Mouse (Mus musculus): Measurements from ENCODE around the gene Zfhx3. TPM values are rescaled to one million over a fixed set of nuclear protein-coding genes. Genes with fewer than 3 reads are reported as not detected.

Zfhx3 gene
- total and polyA plus RNA-seq, 2 experiments from 2014 or later, result 14.9 to 15.3 TPM

DNA sequence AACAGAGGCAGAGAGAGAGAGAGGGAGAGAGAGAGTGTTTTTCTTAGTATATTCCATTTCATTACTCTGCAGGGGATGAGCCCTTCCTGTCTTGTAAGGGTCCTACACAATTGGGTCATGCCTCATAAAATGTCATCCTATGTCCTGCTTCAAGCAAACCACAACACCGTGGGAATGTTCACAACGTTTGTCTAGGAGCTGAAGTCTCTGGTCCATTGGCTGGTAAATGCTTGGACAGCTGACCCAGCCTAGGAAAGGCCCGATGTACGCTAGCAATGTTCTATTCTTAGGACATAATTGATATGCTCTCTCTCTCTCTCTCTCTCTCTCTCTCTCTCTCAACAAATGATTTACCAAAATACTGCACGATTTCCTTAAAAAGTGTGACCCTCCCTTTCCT lies 666.2 kb downstream of the Zfhx3 start:
- H3K4me3 ChIP-seq (ENCODE audit: low read length), result no peak overlapping the region
- 0 out of 2 replicates have a peak, but pooled peaks cover 2% of the 10 kb centered on the region for H3K4me1 ChIP-seq (ENCODE audit: insufficient read depth, low read length)
- DNase-seq (ENCODE audit: low spot score) (no peak), ATAC-seq (no peak)
- H3K9ac ChIP-seq (replicated peaks; ENCODE audit: low read length), result no peak overlapping the region
- H3K27ac ChIP-seq, result no peak overlapping the region
- no peaks in the 10 kb centered on the region for H3K36me3 ChIP-seq (ENCODE audit: insufficient read depth, low read length)
- no peaks in the 10 kb centered on the region for H3K9me3 ChIP-seq (ENCODE audit: low read length)
- H3K27me3 ChIP-seq (ENCODE audit: insufficient read depth, low read length), result no peaks in the 10 kb centered on the region
- H3K4me2 ChIP-seq (ENCODE audit: low read depth, low read length), result no peak overlapping the region
- WGBS, result 68% methylated on average over 5 of the region's 5 CpGs
- TF ChIP-seq CTCF (IDR thresholded peaks at IDR 0.05; ENCODE audit: low read depth), result no peak

DNA sequence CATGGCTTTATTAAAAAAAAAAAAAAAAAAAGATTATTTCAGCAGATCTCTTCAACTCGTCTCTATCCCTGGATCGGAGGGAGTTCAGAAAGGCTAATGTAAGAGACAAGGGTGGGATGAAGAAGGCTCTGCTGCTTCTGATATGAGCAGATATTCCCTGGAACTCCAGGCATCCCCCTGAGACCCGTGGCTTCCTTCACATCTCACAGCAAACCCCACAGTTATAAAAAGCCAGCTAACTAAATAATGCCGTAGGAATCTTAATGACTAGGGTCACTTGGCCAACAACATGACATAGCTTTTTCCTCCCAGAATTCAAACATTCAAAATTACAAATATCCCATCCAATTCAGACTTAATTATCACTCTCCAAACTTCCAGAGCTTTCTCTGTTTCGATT lies 666.7 kb downstream of the Zfhx3 start:
- 0 out of 2 replicates have a peak, but pooled peaks cover 2% of the 10 kb centered on the region for H3K4me1 ChIP-seq (ENCODE audit: insufficient read depth, low read length)
- ATAC-seq (no peak), DNase-seq (ENCODE audit: low spot score) (no peak)
- WGBS, result 70% methylated on average over 5 of the region's 5 CpGs
- no peak overlapping the region for H3K4me3 ChIP-seq (ENCODE audit: low read length)
- no peak overlapping the region for H3K27ac ChIP-seq
- no peaks in the 10 kb centered on the region for H3K36me3 ChIP-seq (ENCODE audit: insufficient read depth, low read length)
- H3K9ac ChIP-seq (replicated peaks; ENCODE audit: low read length), result no peak overlapping the region
- TF ChIP-seq CTCF (IDR thresholded peaks at IDR 0.05; ENCODE audit: low read depth), result no peak
- H3K27me3 ChIP-seq (ENCODE audit: insufficient read depth, low read length), result no peaks in the 10 kb centered on the region
- no peaks in the 10 kb centered on the region for H3K9me3 ChIP-seq (ENCODE audit: low read length)
- H3K4me2 ChIP-seq (ENCODE audit: low read depth, low read length), result no peak overlapping the region

GRCm38 (mm10) chr8:108611141-108611674 lies 668.8 kb downstream of the Zfhx3 start:
- TF ChIP-seq CTCF (IDR thresholded peaks at IDR 0.05; ENCODE audit: low read depth), result no peak
- Histone ChIP-seq H3K4me2 (ENCODE audit: low read depth, low read length) (no peak overlapping the region), H3K4me3 (ENCODE audit: low read length) (no peak overlapping the region), H3K4me1 (ENCODE audit: insufficient read depth, low read length) (0 out of 2 replicates have a peak, but pooled peaks cover 2% of the 10 kb centered on the region), H3K27ac (no peak overlapping the region), H3K9ac (replicated peaks; ENCODE audit: low read length) (no peak overlapping the region), H3K9me3 (ENCODE audit: low read length) (no peaks in the 10 kb centered on the region), H3K27me3 (ENCODE audit: insufficient read depth, low read length) (no peaks in the 10 kb centered on the region), H3K36me3 (ENCODE audit: insufficient read depth, low read length) (no peaks in the 10 kb centered on the region)
- 89% methylated on average over 9 of the region's 9 CpGs for WGBS
- DNase-seq (ENCODE audit: low spot score) (no peak), ATAC-seq (no peak)

DNA sequence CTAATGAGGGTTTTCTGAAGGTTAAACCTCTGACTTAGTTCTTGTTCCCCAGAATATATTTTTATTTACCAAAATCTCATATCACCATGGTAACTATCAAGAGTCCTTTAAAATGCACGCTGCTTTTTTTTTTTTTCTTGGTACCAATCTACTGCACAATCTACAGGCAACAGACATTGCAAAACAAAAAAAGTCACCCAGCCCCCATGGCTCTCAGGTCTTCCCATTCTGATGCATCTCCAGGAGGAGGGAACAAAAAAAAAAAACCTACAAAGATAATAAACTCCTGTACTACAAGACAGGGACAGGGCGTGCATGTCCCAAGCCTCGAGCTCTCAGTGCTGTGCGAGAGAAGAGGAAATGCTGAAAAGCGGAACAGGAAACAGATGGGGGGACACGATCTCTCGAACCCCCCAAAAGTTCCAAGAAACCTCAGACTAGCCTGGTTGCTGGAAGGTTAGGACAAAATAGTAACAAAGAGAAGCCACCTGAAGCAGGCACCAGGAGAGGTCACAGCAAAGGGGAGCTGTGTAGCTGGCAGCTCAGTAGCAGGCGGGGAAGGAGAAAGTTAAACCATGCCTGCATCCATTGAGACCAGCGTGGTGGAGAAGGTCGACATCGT lies 669.5 kb downstream of the Zfhx3 start:
- Histone ChIP-seq H3K36me3 (ENCODE audit: insufficient read depth, low read length) (no peaks in the 10 kb centered on the region), H3K4me1 (ENCODE audit: insufficient read depth, low read length) (0 out of 2 replicates have a peak, but pooled peaks cover 2% of the 10 kb centered on the region), H3K9me3 (ENCODE audit: low read length) (no peaks in the 10 kb centered on the region), H3K4me3 (ENCODE audit: low read length) (no peak overlapping the region), H3K9ac (replicated peaks; ENCODE audit: low read length) (no peak overlapping the region), H3K27ac (no peak overlapping the region), H3K4me2 (ENCODE audit: low read depth, low read length) (peak overlapping the region; percentile 8; the same call in 1 of the 2 replicates), H3K27me3 (ENCODE audit: insufficient read depth, low read length) (no peaks in the 10 kb centered on the region)
- no peak for DNase-seq (ENCODE audit: low spot score)
- ATAC-seq, result no peak
- TF ChIP-seq CTCF (IDR thresholded peaks at IDR 0.05; ENCODE audit: low read depth), result no peak
- 63% methylated on average over 11 of the region's 11 CpGs for WGBS

DNA sequence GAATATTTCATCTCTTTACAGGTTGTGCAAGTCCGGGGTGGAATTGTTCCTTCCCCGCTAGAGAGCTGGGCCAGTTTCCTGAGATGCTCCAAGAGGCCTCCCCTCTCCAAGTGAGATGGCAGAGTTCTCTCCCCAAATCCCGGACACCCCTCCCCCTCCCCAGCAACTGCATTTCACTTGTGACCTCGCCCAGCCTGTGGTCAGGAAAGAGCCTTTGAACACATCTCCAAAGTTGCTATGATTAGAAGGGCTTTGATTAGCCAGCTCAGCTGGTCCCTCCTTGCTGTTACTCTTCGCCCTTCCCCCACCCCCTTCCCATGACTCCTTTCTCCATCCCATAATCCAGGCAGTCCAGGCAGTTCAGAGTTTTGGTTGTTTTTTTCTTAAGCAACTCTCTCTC lies 670.4 kb downstream of the Zfhx3 start:
- H3K36me3 ChIP-seq (ENCODE audit: insufficient read depth, low read length), result no peaks in the 10 kb centered on the region
- no peak overlapping the region for H3K4me3 ChIP-seq (ENCODE audit: low read length)
- DNase-seq (ENCODE audit: low spot score) (no peak), ATAC-seq (no peak)
- no peaks in the 10 kb centered on the region for H3K27me3 ChIP-seq (ENCODE audit: insufficient read depth, low read length)
- 34% methylated on average over 5 of the region's 5 CpGs for WGBS
- no peak overlapping the region for H3K9ac ChIP-seq (replicated peaks; ENCODE audit: low read length)
- no peak for TF ChIP-seq CTCF (IDR thresholded peaks at IDR 0.05; ENCODE audit: low read depth)
- H3K4me1 ChIP-seq (ENCODE audit: insufficient read depth, low read length), result 0 out of 2 replicates have a peak, but pooled peaks cover 2% of the 10 kb centered on the region
- H3K9me3 ChIP-seq (ENCODE audit: low read length), result no peaks in the 10 kb centered on the region
- no peak overlapping the region for H3K27ac ChIP-seq
- H3K4me2 ChIP-seq (ENCODE audit: low read depth, low read length), result no peak overlapping the region

GRCm38 (mm10) chr8:108613280-108613679 lies 670.8 kb downstream of the Zfhx3 start:
- Histone ChIP-seq H3K27me3 (ENCODE audit: insufficient read depth, low read length) (no peaks in the 10 kb centered on the region), H3K9ac (replicated peaks; ENCODE audit: low read length) (no peak overlapping the region), H3K36me3 (ENCODE audit: insufficient read depth, low read length) (no peaks in the 10 kb centered on the region), H3K4me1 (ENCODE audit: insufficient read depth, low read length) (0 out of 2 replicates have a peak, but pooled peaks cover 2% of the 10 kb centered on the region), H3K9me3 (ENCODE audit: low read length) (no peaks in the 10 kb centered on the region), H3K4me3 (ENCODE audit: low read length) (no peak overlapping the region), H3K4me2 (ENCODE audit: low read depth, low read length) (no peak overlapping the region), H3K27ac (no peak overlapping the region)
- TF ChIP-seq CTCF (IDR thresholded peaks at IDR 0.05; ENCODE audit: low read depth), result no peak
- ATAC-seq (no peak), DNase-seq (ENCODE audit: low spot score) (no peak)
- 71% methylated on average over 2 of the region's 2 CpGs for WGBS

DNA sequence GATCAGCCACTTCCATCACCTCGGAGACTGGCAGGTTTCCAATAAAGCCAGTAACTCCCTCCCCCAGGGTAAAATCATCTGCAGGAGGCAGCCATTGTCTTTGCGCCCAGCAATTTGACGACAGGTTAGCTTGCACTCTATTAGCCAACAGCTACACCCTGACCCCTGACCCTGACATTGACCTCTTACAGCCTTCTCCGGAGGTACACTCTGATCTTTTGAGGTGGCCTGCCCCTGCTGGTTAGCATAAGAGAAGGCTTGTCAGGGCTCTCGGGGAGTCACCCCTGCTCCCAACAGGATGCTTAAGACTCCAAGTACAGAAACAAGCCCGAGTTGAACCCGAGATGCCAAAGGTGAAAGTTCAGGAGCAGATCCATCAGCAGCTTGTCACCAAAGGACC lies 678.9 kb downstream of the Zfhx3 start:
- no peak overlapping the region for H3K4me3 ChIP-seq (ENCODE audit: low read length)
- H3K4me2 ChIP-seq (ENCODE audit: low read depth, low read length), result no peak overlapping the region
- no peak for DNase-seq (ENCODE audit: low spot score)
- TF ChIP-seq CTCF (IDR thresholded peaks at IDR 0.05; ENCODE audit: low read depth), result no peak
- no peaks in the 10 kb centered on the region for H3K4me1 ChIP-seq (ENCODE audit: insufficient read depth, low read length)
- WGBS, result 24% methylated on average over 7 of the region's 7 CpGs
- no peaks in the 10 kb centered on the region for H3K27me3 ChIP-seq (ENCODE audit: insufficient read depth, low read length)
- no peak for ATAC-seq
- H3K9ac ChIP-seq (replicated peaks; ENCODE audit: low read length), result no peak overlapping the region
- H3K9me3 ChIP-seq (ENCODE audit: low read length), result no peaks in the 10 kb centered on the region
- no peaks in the 10 kb centered on the region for H3K36me3 ChIP-seq (ENCODE audit: insufficient read depth, low read length)
- H3K27ac ChIP-seq, result no peak overlapping the region

All from hindbrain, postnatal 0 days (tissue).